Mouse (Mus musculus): Measurements from ENCODE around the gene Nsun3.

- no peak for TF ChIP-seq POLR2A (IDR thresholded peaks at IDR 0.05; ENCODE audit: insufficient read length, low read depth)
- TF ChIP-seq E2F4 (IDR thresholded peaks at IDR 0.05; ENCODE audit: insufficient read depth): no peak
- TF ChIP-seq MAX (IDR thresholded peaks at IDR 0.05; ENCODE audit: low read depth): no peak
- no peak for TF ChIP-seq USF1 (IDR thresholded peaks at IDR 0.05; ENCODE audit: low read depth)
- TF ChIP-seq CEBPB (IDR thresholded peaks at IDR 0.05; ENCODE audit: insufficient read depth, poor library complexity, severe bottlenecking): no peak
- no peak for TF ChIP-seq MYOG (IDR thresholded peaks at IDR 0.05; ENCODE audit: control insufficient read depth in 1 of 3, insufficient read depth in 1 of 3, insufficient read length in 2 of 3, low read depth in 2 of 3)
- TF ChIP-seq REST (IDR thresholded peaks at IDR 0.05; ENCODE audit: insufficient read depth, insufficient read length): no peak
- no peak for TF ChIP-seq POLR2AphosphoS2 (IDR thresholded peaks at IDR 0.05; ENCODE audit: insufficient read length, low read depth)
Observed at GRCm38 (mm10) chr16:62834016-62834735, 47.6 kb upstream of the Nsun3 start.

Measured in myocyte (in vitro differentiated cells).